Mouse (Mus musculus) neural tube, embryonic 14.5 days (tissue): ENCODE data around the gene Rbm41. TPM values are rescaled to one million over a fixed set of nuclear protein-coding genes. Genes with fewer than 3 reads are reported as not detected.

Experiments
- ATAC-seq: fragments of 200-750 bp; cut with Nextera tagmentation; 2 replicates; pipeline ENCODE4 v1.8.0; 2017; ENCODE audit warnings: low read depth, mild to moderate bottlenecking, moderate TSS enrichment, moderate library complexity
- H3K27ac ChIP-seq: fragments of 300-500 bp; sonication (generic); 2 replicates; pipeline ENCODE4 v1.5.1; 2014; ENCODE audit warnings: low read depth, mild to moderate bottlenecking, control low read depth, low read length, moderate library complexity, mixed read lengths
- H3K27me3 ChIP-seq: fragments of 300-500 bp; sonication (generic); 2 replicates; pipeline ENCODE4 v1.6.1; 2014; ENCODE audit warnings: low read length; ENCODE audit not compliant: control insufficient read depth, insufficient read depth
- H3K36me3 ChIP-seq: fragments of 300-500 bp; sonication (generic); 2 replicates; pipeline ENCODE4 v1.6.1; 2014; ENCODE audit warnings: low read length, mixed read lengths; ENCODE audit not compliant: control insufficient read depth, insufficient read depth
- H3K4me1 ChIP-seq: fragments of 300-500 bp; sonication (generic); 2 replicates; pipeline ENCODE4 v1.6.1; 2014; ENCODE audit warnings: low read length; ENCODE audit not compliant: control insufficient read depth, insufficient read depth
- H3K4me2 ChIP-seq: fragments of 300-500 bp; sonication (generic); 2 replicates; pipeline ENCODE4 v1.6.1; 2014; ENCODE audit warnings: mild to moderate bottlenecking, low read depth, low read length, control low read depth
- H3K4me3 ChIP-seq: fragments of 300-500 bp; sonication (generic); 2 replicates; pipeline ENCODE4 v1.5.1; 2014; ENCODE audit warnings: low read depth, low read length, control low read depth, mixed read lengths
- H3K9ac ChIP-seq: fragments of 300-500 bp; sonication (generic); replicated peaks from 2 replicates; pipeline ENCODE4 v1.6.1; 2014; ENCODE audit warnings: low read depth, mild to moderate bottlenecking, control low read depth, low read length, mixed read lengths
- H3K9me3 ChIP-seq: fragments of 300-500 bp; sonication (generic); 2 replicates; pipeline ENCODE4 v1.6.1; 2016; ENCODE audit warnings: low read length; ENCODE audit not compliant: control insufficient read depth
- WGBS: fragments of 180-500 bp; shearing (Covaris S2); extraction: QIAGEN DNeasy Blood & Tissue Kit; methylation state at CpG from one replicate; pipeline ENCODE4 v1.1.7; 2014; 5-methylcytosine and 5-hydroxymethylcytosine counted together
- polyA plus RNA-seq: library from polyadenylated mRNA; unstranded; fragments of >200 nt; fragmentation: Nextera tagmentation; extraction: Ambion mirVana; gene quantifications from 2 replicates; pipeline ENCODE4 v1.2.1, GENCODE M21; 2014

Rbm41 gene
- polyA plus RNA-seq = 9.4 TPM in 2 replicates

DNA sequence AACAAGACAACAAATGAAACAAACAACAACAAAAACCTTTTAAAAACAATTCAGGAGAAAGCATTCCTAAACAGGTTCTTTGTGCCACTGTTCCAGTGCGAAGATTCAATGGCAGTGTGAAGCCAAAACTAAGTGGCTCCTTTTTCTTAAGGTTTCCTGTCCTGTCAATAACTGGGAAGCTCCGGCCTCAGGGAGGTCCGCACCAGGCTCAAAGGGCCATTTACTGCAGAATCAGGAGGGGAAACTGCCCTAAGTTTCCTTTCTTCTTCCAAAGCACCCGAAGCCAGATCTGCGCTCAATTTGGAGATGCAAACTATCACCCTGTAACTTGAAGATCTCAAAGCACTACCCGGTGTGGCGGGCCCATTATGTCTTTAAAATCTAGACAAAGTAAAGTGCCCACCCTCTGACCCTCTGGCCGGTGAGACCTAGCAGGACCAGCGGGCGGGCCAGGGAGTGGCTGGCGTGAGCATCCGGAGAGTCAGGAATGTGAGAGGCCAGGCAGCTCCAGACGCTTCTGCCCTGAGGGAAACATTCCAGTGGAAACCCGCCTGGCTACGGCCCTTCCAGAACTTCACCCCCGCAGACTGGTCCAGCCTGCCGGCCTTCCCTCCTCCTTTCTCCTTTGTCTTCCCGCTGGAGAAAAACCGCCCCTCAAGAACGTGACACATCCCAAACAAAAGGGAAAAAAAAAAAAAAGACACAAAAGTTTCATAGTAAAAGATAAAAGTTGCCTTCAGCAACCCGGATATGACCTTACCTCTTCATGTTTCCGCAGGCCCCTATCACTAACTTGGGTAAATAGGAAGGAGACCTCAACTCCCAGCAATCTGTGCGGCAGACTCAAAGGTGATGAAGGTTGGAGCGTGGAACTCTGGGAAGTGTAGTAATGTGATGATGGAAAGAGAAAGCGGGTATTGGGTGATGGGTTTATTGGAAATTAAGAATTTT, at the start of gene Rbm41:
TSS of gene Rbm41 (minus strand) at position 856 of the 951 bp plus-strand sequence.
- Histone ChIP-seq H3K4me3 (peak within 1 kb of the TSS; percentile 52), H3K27ac (0 out of 2 replicates have a peak within 1 kb of the TSS, but pooled peaks have one; percentile 5), H3K9me3 (no peaks in the 10 kb centered on the region), H3K4me1 (no peaks in the 10 kb centered on the region), H3K4me2 (peak within 1 kb of the TSS; percentile 47), H3K9ac (peak within 1 kb of the TSS; percentile 46; the same call in 1 of the 2 replicates), H3K36me3 (0 out of 2 replicates have a peak, but pooled peaks cover 4% of the 10 kb centered on the region), H3K27me3 (no peaks in the 10 kb centered on the region)
- ATAC-seq = peak; percentile 97
- WGBS = 17% methylated on average over 25 of the region's 25 CpGs

DNA sequence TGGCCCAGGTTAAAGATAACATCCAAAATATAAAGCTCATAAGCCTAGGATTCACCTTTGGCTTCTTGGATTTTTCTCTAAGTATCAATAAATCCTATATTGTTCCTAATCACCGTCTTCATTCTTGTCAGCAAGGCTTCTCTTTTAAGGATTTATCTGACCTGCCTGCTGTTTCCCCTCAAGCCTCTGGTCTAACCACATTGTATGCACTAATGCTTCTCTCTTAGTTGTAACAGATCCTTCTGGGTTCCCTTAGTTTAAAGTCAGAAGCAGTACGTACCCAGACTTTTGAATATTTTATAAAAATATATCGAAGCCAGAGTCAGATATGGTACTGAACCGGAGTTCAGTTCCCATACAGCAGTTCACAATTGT, 283 bp upstream of the Rbm41 start:
- H3K36me3 ChIP-seq = 0 out of 2 replicates have a peak, but pooled peaks cover 3% of the 10 kb centered on the region
- no peaks in the 10 kb centered on the region for H3K4me1 ChIP-seq
- H3K9ac ChIP-seq = no peak overlapping the region
- ATAC-seq = peak; percentile 66; the same call in 1 of the 2 replicates
- WGBS = 87% methylated on average over 4 of the region's 4 CpGs
- no peak overlapping the region for H3K4me3 ChIP-seq
- peak overlapping the region; percentile 47; the same call in 1 of the 2 replicates for H3K4me2 ChIP-seq
- no peaks in the 10 kb centered on the region for H3K27me3 ChIP-seq
- no peaks in the 10 kb centered on the region for H3K9me3 ChIP-seq
- no peak overlapping the region for H3K27ac ChIP-seq

DNA sequence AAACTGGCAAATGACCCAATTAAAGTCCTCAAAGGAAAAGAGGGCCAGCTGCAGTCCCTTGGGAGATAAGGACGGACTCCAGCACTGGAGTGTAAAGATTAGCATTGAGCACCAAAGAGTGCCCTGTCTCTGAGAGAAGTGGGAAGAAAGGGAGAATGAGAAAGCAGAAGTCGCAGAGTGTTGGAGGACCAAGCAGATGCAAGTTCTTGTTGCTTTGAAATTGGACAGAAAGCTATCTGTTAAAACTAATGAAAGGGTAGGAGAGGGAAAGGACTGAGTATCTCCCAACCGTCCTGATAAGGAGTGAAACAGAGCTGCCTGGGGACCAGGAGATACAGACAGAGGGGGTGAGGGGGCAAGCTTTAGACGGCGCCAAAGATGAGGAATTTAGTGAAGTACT, 16.3 kb downstream of the Rbm41 start:
- Histone ChIP-seq H3K27ac (no peak overlapping the region), H3K4me2 (no peak overlapping the region), H3K9me3 (no peaks in the 10 kb centered on the region), H3K36me3 (no peaks in the 10 kb centered on the region), H3K4me1 (no peaks in the 10 kb centered on the region), H3K9ac (no peak overlapping the region), H3K4me3 (no peak overlapping the region), H3K27me3 (no peaks in the 10 kb centered on the region)
- ATAC-seq = no peak
- WGBS = 92% methylated on average over 5 of the region's 5 CpGs

DNA sequence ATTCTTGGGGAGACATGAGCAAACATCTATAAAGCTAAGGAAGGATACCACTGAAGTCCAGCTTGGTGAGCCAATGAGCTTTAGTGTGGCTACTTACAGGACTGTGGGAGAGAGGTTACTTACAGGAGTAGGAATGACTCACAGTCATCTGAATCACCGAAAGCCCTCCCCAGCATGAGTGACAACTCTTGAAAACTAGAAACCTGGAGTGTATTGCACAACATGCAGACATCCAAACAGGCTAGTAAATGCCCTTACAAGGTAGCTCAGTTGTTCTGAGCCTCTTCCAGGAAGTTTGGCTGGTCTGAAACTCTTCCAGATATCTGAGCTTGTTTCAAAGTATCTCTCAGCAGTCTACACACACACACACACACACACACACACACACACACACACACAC, 64.9 kb downstream of the Rbm41 start:
- no peaks in the 10 kb centered on the region for H3K27me3 ChIP-seq
- H3K36me3 ChIP-seq = no peaks in the 10 kb centered on the region
- H3K9me3 ChIP-seq = no peaks in the 10 kb centered on the region
- no peak overlapping the region for H3K9ac ChIP-seq
- no peak overlapping the region for H3K27ac ChIP-seq
- 80% methylated on average over 1 of the region's 1 CpGs for WGBS
- no peak for ATAC-seq
- no peaks in the 10 kb centered on the region for H3K4me1 ChIP-seq
- H3K4me2 ChIP-seq = no peak overlapping the region
- H3K4me3 ChIP-seq = no peak overlapping the region

DNA sequence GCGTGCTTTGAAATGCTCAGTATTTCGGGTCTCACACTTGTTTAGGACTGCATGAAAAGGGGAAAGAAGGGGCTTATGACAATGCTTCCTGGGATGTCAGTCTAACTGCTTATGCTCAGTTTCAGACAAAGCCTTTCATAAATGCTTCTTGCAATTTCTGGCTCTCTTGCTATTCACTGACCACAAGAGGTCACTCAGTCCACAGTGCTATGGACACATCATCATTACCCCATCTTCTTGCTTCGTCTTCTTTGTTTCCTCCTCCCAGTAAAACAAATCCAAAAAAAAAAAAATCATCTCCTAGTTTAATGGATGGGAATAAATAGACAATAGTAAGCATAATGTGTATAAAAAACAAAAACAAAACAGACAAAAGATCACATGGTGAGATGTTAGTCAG, 65.9 kb downstream of the Rbm41 start:
- Histone ChIP-seq H3K36me3 (no peaks in the 10 kb centered on the region), H3K9me3 (no peaks in the 10 kb centered on the region), H3K4me1 (no peaks in the 10 kb centered on the region), H3K27ac (no peak overlapping the region), H3K4me3 (no peak overlapping the region), H3K27me3 (no peaks in the 10 kb centered on the region), H3K4me2 (no peak overlapping the region), H3K9ac (no peak overlapping the region)
- no peak for ATAC-seq
- WGBS = 65% methylated on average over 3 of the region's 3 CpGs

DNA sequence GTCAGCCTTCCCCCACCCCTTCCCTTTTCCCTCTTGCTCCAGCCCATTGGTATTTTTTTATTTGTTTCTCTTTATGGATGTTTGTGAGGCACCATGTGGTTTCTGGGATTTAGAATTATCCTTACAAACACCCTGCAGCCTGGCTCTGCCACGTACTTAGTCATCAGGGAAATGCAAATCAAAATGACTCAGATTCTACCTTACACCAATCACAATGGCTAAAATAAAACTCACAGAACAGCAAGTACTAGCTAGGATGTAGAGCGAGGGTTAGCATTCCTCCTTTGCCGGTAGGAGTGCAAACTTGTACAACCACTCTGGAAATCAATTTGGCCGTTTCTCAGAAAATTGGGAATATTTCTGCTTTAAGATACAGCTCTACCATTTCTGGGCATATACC, 77.8 kb downstream of the Rbm41 start:
- 85% methylated on average over 4 of the region's 4 CpGs for WGBS

DNA sequence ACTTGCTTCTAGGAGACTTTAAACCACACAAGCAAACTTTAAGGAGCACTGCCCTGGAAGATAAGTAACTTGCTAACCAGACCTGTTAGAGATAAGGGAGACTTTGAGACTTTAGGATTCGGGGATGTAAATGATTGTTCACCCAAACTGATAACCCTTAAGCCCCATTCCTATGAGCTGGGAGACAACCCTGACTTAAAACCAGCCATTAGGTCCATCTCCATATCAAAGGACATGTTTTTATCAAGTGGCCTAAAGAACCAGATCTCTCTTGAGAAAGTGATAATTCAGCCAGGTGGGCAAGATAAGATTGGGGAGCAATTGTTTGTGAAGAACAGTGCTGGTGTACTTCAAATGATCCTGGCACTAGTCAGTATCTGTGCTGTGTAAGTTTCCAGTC, 107.0 kb downstream of the Rbm41 start:
- ATAC-seq = no peak

More for the DNA sequence above, 77.8 kb downstream of the Rbm41 start:
- Histone ChIP-seq H3K4me2 (no peak overlapping the region), H3K9me3 (no peaks in the 10 kb centered on the region), H3K27me3 (no peaks in the 10 kb centered on the region), H3K27ac (no peak overlapping the region), H3K4me1 (no peaks in the 10 kb centered on the region), H3K4me3 (no peak overlapping the region), H3K36me3 (no peaks in the 10 kb centered on the region), H3K9ac (no peak overlapping the region)
- no peak for ATAC-seq

DNA sequence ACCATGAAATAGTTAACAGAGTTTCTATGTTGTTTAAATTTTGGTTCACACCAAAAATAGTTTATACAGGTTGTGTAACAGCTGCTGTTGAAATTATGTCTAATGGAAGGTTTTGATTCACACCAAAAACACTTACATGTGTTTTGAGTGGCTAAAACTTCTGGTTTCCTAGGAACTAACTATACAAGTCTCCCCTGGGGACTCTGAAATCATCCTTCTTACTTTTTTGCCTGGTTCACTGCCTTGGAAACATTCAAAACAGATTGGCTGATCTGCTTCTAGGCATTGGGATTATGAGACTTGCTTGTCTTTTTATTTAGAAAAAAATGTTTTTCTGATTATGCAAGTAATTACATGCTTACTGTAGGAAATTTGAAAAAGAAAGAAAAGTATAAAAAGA, 115.2 kb downstream of the Rbm41 start:
- Histone ChIP-seq H3K27me3 (no peaks in the 10 kb centered on the region), H3K36me3 (no peaks in the 10 kb centered on the region), H3K4me1 (no peaks in the 10 kb centered on the region), H3K9ac (no peak overlapping the region), H3K4me3 (no peak overlapping the region), H3K27ac (no peak overlapping the region), H3K9me3 (no peaks in the 10 kb centered on the region), H3K4me2 (no peak overlapping the region)
- no peak for ATAC-seq

More for the DNA sequence above, 107.0 kb downstream of the Rbm41 start:
- no peaks in the 10 kb centered on the region for H3K9me3 ChIP-seq
- H3K9ac ChIP-seq = no peak overlapping the region
- H3K36me3 ChIP-seq = no peaks in the 10 kb centered on the region
- WGBS = 86% methylated on average over 1 of the region's 1 CpGs
- no peaks in the 10 kb centered on the region for H3K4me1 ChIP-seq
- no peak overlapping the region for H3K4me2 ChIP-seq
- H3K4me3 ChIP-seq = no peak overlapping the region
- no peak overlapping the region for H3K27ac ChIP-seq
- no peaks in the 10 kb centered on the region for H3K27me3 ChIP-seq

DNA sequence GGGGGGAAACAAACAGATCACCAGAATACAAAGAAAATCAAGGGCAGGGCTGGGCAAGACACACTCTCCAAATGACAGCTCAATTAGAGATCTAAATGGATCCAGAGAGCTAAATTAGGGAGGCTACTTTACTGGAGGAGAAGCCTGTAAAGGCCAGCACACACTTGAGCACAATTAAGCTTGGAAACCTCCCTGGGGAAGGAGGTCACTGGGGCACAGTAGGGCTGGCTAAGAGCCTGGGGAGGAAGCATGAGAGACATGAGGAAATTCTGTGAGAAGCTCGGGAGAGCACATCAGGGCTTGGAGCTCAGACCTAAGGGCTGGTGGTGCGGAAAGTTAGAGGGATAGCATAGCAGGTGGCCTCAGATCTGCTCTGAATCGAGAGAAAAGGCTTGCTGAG, 120.5 kb downstream of the Rbm41 start:
- Histone ChIP-seq H3K27ac (no peak overlapping the region), H3K4me1 (no peaks in the 10 kb centered on the region), H3K9ac (no peak overlapping the region), H3K4me3 (no peak overlapping the region), H3K4me2 (no peak overlapping the region), H3K27me3 (no peaks in the 10 kb centered on the region), H3K9me3 (no peaks in the 10 kb centered on the region), H3K36me3 (no peaks in the 10 kb centered on the region)
- ATAC-seq = no peak
- WGBS = 31% methylated on average over 3 of the region's 3 CpGs
